Mouse (Mus musculus) thymus, adult 2 months (tissue): Measurements from ENCODE around the gene Cerkl. TPM values are rescaled to one million over a fixed set of nuclear protein-coding genes. Genes with fewer than 3 reads are reported as not detected.

Experiments
- DNase-seq: peaks from one replicate; pipeline ENCODE4 v3.0.0; 2021
- H3K27ac ChIP-seq: fragments of 200-500 bp; 2 replicates; pipeline ENCODE4 v1.5.1; 2012; ENCODE audit warnings: low read length, control low read depth; ENCODE audit not compliant: control insufficient read depth, insufficient read depth
- H3K27me3 ChIP-seq: fragments of 200-500 bp; 2 replicates; pipeline ENCODE4 v1.6.1; 2012; ENCODE audit warnings: mild to moderate bottlenecking, low read length, moderate library complexity, mixed read lengths; ENCODE audit not compliant: control insufficient read depth, insufficient read depth
- H3K36me3 ChIP-seq: fragments of 200-500 bp; 2 replicates; pipeline ENCODE4 v1.6.1; 2012; ENCODE audit warnings: mild to moderate bottlenecking, low read length, moderate library complexity; ENCODE audit not compliant: control insufficient read depth, insufficient read depth
- H3K4me1 ChIP-seq: fragments of 200-500 bp; replicated peaks from 2 replicates; pipeline ENCODE4 v1.6.1; 2012; ENCODE audit warnings: low read length; ENCODE audit not compliant: control insufficient read depth, insufficient read depth
- H3K4me3 ChIP-seq: fragments of 200-500 bp; 2 replicates; pipeline ENCODE4 v1.5.1; 2012; ENCODE audit warnings: mild to moderate bottlenecking, low read length, control low read depth, moderate library complexity; ENCODE audit not compliant: control insufficient read depth, insufficient read depth
- CTCF ChIP-seq: fragments of 200-500 bp; IDR thresholded peaks from 2 replicates; pipeline ENCODE4 v1.5.1; 2012; ENCODE audit warnings: mild to moderate bottlenecking, control low read depth, low read length, moderate library complexity, borderline replicate concordance; ENCODE audit not compliant: control insufficient read depth, poor library complexity, insufficient read depth; ENCODE audit errors: extremely low read depth
- POLR2A ChIP-seq: fragments of 200-500 bp; IDR thresholded peaks from 2 replicates; pipeline ENCODE4 v1.6.1; 2012; ENCODE audit warnings: mild to moderate bottlenecking, low read length, control low read depth, moderate library complexity; ENCODE audit not compliant: control insufficient read depth, poor library complexity, insufficient read depth; ENCODE audit errors: extremely low read depth
- WGBS: fragments of 180-500 bp; shearing (Covaris S2); methylation state at CpG from one replicate; pipeline ENCODE4 v1.1.7; 2018; 5-methylcytosine and 5-hydroxymethylcytosine counted together
- polyA plus RNA-seq: library from polyadenylated mRNA; depleted of rRNA; stranded (reverse); fragments of >200 nt; gene quantifications from 2 replicates; pipeline ENCODE4 v1.2.3, GENCODE M21; 2012

The Cerkl gene
- polyA plus RNA-seq, 1 experiment: 1.6 TPM

GRCm38 (mm10) chr2:79357835-79358234 is 98.8 kb downstream of the Cerkl start:
- TF ChIP-seq POLR2A (no peak), CTCF (no peak)
- H3K27ac ChIP-seq: no peak overlapping the region
- H3K27me3 ChIP-seq: no peaks in the 10 kb centered on the region
- DNase-seq: no peak
- no peak overlapping the region for H3K4me3 ChIP-seq
- 90% methylated on average over 3 of the region's 3 CpGs for WGBS
- no peaks in the 10 kb centered on the region for H3K36me3 ChIP-seq
- H3K4me1 ChIP-seq: no peaks in the 10 kb centered on the region

GRCm38 (mm10) chr2:79354773-79355172 is 101.8 kb downstream of the Cerkl start:
- H3K4me3 ChIP-seq: no peak overlapping the region
- H3K27me3 ChIP-seq: no peaks in the 10 kb centered on the region
- H3K4me1 ChIP-seq: no peaks in the 10 kb centered on the region
- DNase-seq: no peak
- H3K27ac ChIP-seq: no peak overlapping the region
- WGBS: 95% methylated on average over 16 of the region's 16 CpGs
- TF ChIP-seq POLR2A (no peak), CTCF (no peak)
- H3K36me3 ChIP-seq: no peaks in the 10 kb centered on the region

- WGBS: 97% methylated on average over 4 of the region's 4 CpGs
Observed at GRCm38 (mm10) chr2:79352100-79352802, 104.3 kb downstream of the Cerkl start.

DNA sequence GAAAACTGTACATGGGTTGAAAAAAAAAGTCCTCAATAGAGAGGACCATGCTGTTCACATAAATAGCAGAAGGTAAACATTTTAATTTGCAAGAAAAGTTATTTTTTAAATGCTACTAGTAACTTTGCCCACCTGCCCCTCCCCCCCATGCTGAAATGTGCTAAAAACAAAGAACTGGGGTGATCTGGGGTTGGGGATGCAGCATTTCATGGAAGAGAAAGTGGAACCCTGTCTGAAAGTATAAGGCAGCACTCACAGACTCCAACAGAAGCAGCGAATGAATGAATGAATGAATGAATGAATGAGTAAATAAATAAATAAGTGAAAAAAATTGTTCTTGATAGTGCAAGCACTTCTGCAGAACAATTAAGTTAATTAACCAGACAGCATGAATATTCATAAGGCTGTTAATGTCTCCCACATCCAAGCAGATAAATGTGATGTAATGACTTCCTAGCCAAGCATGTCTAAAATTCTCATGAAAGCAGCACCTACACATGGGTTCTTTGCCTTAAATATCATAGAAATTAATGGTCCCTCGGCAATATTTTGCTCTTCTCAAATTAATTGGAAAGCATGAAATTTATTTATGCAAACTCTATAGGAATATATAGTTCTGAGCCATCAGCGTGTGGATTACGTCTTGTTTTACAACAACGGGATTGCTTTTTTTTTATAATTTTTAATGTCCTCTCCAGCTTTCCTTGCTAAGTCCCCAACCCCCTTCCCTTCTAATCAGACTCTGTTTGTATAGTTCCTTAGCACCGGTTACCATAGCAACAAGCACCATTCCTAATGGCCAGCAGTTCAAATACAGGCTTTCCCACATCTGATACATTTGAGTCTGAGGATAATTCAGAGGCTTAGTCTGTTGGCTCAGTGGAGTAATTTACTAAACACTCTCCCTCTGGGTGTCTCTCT is 105.1 kb downstream of the Cerkl start:
- Histone ChIP-seq H3K27me3 (no peaks in the 10 kb centered on the region), H3K27ac (no peak overlapping the region), H3K4me1 (no peaks in the 10 kb centered on the region), H3K36me3 (no peaks in the 10 kb centered on the region), H3K4me3 (no peak overlapping the region)
- TF ChIP-seq CTCF (no peak), POLR2A (no peak)
- DNase-seq: no peak
- WGBS: 95% methylated on average over 6 of the region's 6 CpGs

More at GRCm38 (mm10) chr2:79352100-79352802, 104.3 kb downstream of the Cerkl start:
- no peak for TF ChIP-seq POLR2A
- no peak for TF ChIP-seq CTCF
- Histone ChIP-seq H3K4me3 (no peak overlapping the region), H3K36me3 (no peaks in the 10 kb centered on the region), H3K4me1 (no peaks in the 10 kb centered on the region), H3K27me3 (no peaks in the 10 kb centered on the region), H3K27ac (no peak overlapping the region)
- no peak for DNase-seq

DNA sequence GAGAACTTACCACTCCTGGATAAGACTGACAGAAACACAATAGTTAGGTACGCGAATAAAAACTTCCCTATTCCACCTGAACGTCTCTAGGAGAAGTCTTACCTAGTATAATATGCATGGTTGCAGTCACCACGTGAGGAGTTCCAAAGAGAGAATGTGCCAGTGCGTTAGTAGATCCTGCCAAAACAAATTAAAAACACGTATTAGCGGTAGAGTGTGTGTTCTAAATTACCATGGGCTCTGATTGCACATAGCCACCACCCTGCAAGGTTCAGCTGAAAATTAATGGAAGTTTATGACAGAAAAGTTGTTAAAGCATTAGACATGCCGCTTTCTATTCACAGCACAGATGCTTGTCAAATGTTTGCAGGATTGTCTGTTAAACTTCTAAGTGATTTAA is 113.5 kb downstream of the Cerkl start:
- no peak overlapping the region for H3K4me3 ChIP-seq
- DNase-seq: no peak
- no peaks in the 10 kb centered on the region for H3K27me3 ChIP-seq
- no peaks in the 10 kb centered on the region for H3K4me1 ChIP-seq
- 96% methylated on average over 8 of the region's 8 CpGs for WGBS
- H3K36me3 ChIP-seq: no peaks in the 10 kb centered on the region
- TF ChIP-seq POLR2A: no peak
- TF ChIP-seq CTCF: no peak
- H3K27ac ChIP-seq: no peak overlapping the region

GRCm38 (mm10) chr2:79339003-79339402 is 117.6 kb downstream of the Cerkl start:
- Histone ChIP-seq H3K27me3 (no peaks in the 10 kb centered on the region), H3K36me3 (no peaks in the 10 kb centered on the region), H3K4me3 (no peak overlapping the region), H3K27ac (no peak overlapping the region), H3K4me1 (no peaks in the 10 kb centered on the region)
- no peak for TF ChIP-seq CTCF
- TF ChIP-seq POLR2A: no peak
- DNase-seq: no peak
- WGBS: 29% methylated on average over 1 of the region's 1 CpGs
